Mouse (Mus musculus) erythroblast, adult 5-6 weeks (primary cell): ENCODE results near the gene Pcare. TPM values are rescaled to one million over a fixed set of nuclear protein-coding genes. Genes with fewer than 3 reads are reported as not detected.

Experiments used
- ATAC-seq: replicated peaks from 2 replicates; pipeline ENCODE4 v1.8.0; 2016; ENCODE audit warnings: moderate number of reproducible peaks, mild to moderate bottlenecking, moderate TSS enrichment, inconsistent platforms; ENCODE audit not compliant: poor library complexity, low FRiP score, severe bottlenecking
- total RNA-seq, 2 experiments: library from RNA; stranded (forward) in 1 of 2; stranded (reverse) in 1 of 2; fragments of 150-400 nt in 1 of 2; fragments of 200-764, 138-1000 nt in 1 of 2; gene quantifications; 2 replicates each; pipeline versions ENCODE4 v1.2.3 to v1.2.4; 2015 to 2017; ENCODE audit warnings: low replicate concordance in 2 of 2

The Pcare gene
- total RNA-seq, 2 experiments from 2014 or later, result not detected

- ATAC-seq, result no peak
These were observed 10.5 kb downstream of the Pcare start for GRCm38 (mm10) chr17:71742156-71742555.

GRCm38 (mm10) chr17:71736442-71736841 is 16.3 kb downstream of the Pcare start:
- no peak for ATAC-seq

- ATAC-seq, result no peak
These were observed 22.0 kb downstream of the Pcare start for GRCm38 (mm10) chr17:71730655-71731054.

- ATAC-seq, result no peak
These were observed 31.7 kb downstream of the Pcare start for GRCm38 (mm10) chr17:71721019-71721418.

GRCm38 (mm10) chr17:71720434-71720833 is 32.3 kb downstream of the Pcare start:
- ATAC-seq, result no peak

GRCm38 (mm10) chr17:71717881-71718625 is 34.6 kb downstream of the Pcare start:
- ATAC-seq, result no peak

- no peak for ATAC-seq
These were observed 37.7 kb downstream of the Pcare start for GRCm38 (mm10) chr17:71715034-71715433.

DNA sequence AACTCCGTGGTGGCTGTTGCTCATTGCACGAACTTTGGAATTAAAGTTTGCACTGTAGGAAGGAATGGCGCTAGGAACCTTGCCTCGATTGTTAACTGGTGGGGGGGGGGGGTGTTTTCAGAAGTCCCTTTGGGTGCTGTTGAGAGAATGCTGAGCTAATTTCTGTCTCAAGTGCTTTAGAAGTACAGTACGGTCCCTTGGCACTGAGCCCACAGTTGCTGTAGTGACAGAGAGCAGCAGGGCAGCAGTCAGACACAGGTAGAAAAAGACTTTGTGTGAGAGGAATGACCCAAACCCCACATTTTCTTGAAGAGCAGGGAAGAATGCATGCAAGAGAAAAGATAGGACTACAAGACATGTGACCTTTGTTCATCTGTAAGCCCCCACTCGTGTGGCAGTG is 40.4 kb downstream of the Pcare start:
- no peak for ATAC-seq

DNA sequence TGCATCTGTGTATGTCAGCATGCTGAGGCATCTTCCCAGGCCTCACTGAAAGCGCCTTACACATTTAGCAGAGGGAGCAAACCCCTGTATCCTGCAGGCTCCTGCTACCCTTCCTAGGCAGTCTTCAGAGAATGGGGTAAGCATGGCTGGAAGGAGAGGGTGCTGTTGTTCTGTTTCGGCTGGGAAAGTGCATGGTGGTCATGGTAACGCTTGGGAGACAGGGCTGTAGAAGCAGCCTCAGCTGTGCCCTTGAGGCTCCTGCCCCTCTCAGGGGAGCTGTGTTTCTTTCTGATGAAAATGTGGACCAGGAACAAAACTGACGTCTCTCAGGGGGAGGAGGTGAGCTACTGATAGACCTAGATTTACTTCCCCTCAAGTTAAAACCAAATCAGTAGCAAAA is 45.0 kb downstream of the Pcare start:
- ATAC-seq, result no peak

DNA sequence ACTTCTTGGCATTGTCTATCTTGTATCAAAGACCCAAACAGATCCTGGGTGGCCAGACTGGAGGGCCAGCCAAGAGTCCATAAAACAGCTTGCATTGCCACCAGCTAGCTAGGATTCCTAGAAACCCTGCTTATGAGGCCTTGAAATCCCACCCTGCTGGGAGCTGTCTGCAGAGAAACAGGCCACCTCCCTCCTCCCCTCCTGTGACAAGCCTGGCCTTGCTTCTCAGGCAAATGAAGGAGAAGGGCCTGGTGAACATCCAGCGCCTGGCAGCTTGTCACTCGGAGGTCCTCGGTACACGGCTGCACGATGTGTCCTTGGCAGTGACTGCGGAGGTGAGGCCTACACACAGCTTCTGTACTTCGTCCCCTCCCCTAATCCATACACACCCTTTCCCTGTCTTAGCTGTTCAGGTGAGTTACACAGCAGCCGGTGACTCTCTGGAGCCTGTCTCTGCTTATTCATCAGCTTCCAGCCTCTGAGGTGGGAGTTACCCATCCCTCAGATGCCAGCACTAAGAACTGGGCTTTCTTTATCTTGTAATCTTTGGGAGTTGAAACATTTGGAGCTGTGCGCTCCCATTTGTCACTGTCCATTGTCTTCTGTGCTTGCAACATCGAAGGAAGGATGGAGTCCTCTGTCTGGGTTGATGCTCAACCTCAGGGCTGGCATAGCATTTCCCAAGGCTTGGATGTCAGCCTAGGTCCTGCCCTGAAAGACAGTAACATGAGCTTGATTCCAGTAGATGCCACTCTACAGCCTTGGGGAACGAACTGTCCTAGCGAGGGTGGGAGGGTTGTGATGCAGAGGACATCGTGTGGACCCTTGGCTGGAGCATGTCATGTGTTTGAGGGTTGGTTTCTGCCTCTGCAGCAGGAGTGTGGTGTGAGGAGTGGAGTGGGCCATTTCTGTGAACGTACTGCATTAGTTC is 46.9 kb downstream of the Pcare start:
- ATAC-seq, result no peak

GRCm38 (mm10) chr17:71705113-71705512 is 47.6 kb downstream of the Pcare start:
- no peak for ATAC-seq

DNA sequence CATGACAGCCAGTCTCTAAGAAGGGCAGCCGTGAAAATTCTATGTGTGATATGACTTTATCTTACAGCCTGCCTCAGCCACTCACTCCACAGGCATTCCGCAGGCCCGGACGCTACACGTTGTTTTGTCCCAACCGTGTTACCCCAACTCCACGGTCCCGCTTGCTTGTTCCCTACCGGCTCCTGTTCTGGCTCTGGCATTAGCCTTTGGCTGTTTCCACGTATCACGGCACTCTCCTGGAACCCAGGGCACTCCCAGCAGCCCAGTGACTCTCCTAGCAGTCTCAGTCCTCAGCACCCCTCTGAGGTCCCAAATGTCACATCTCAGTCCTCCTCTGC is 54.1 kb downstream of the Pcare start:
- no peak for ATAC-seq

DNA sequence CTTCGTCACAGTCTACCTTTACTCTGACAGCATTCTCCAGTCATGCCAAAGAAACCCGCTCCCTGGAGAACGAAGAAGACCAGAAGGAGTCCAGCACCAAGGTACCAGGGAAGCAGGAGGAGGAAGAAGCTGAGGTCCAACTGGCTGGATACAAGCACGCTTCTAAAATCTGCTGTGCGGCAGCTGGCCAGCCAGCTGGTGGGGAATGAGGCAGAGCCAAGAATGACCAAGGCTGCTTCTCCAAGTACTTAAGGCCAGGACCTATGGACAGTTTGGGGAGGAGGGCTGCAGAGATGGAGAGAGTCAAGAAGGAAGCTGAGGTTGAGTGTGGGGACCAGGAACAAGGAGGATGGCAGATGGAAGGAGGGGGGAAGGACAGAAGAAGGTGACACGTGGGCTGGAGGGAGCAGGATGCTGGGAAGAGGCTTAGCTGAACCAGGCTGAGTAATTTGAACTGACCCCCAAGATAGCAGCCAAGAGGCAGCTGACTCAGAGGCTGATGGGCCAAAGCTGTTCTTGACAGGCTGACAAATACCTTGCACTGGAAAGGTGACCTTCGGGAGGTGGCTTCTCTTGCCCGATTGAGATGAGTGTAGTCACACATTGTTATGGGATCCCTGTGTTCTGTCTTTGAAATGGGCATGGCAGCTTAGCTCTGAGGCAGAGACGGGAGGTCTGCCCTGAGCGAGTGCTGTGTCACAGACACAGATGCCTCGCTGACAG is 54.6 kb downstream of the Pcare start:
- ATAC-seq, result no peak

- ATAC-seq, result no peak
These were observed 56.3 kb downstream of the Pcare start for GRCm38 (mm10) chr17:71696396-71696795.

- ATAC-seq, result no peak
These were observed 56.9 kb downstream of the Pcare start for GRCm38 (mm10) chr17:71695716-71696315.

DNA sequence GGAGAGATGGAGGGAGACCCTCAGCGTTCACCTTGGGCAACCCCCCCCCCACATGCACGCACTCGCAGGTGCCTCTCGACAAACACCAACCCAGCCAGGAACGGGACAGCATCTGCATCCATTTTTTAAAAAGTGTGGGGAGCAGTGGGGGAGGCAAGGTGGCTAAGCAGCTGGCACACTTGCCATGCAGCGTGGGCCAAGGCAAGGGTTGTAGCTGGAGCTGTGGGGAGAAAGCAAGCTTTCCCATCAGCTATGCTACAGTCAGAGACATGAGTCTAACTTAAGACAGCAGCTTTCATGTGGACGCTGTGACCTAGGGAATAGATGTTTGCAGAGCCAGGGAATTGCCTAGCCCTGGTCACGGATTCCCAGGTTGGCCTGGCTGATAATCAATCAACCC is 57.5 kb downstream of the Pcare start:
- no peak for ATAC-seq

GRCm38 (mm10) chr17:71693780-71694179 is 58.9 kb downstream of the Pcare start:
- no peak for ATAC-seq
